Mouse (Mus musculus) spleen, adult 2 months (tissue): Measurements from ENCODE around the gene Sema3g. TPM values are rescaled to one million over a fixed set of nuclear protein-coding genes. Genes with fewer than 3 reads are reported as not detected.

ENCODE experiments used
- DNase-seq, 2 experiments: peaks; one replicate each; pipeline versions ENCODE4 v3.0.0 to v3.0.0-alpha.2; 2012 to 2021; ENCODE audit warnings: low spot score in 2 of 2, low read depth in 1 of 2
- H3K27ac ChIP-seq: fragments of 200-500 bp; 2 replicates; pipeline ENCODE4 v1.5.1; 2012; ENCODE audit warnings: low read length, inconsistent platforms; ENCODE audit not compliant: insufficient read depth
- H3K27me3 ChIP-seq: fragments of 200-500 bp; 2 replicates; pipeline ENCODE4 v1.6.1; 2012; ENCODE audit warnings: mild to moderate bottlenecking, moderate library complexity, low read length, inconsistent platforms; ENCODE audit not compliant: control insufficient read depth, insufficient read depth
- H3K36me3 ChIP-seq: fragments of 200-500 bp; 2 replicates; pipeline ENCODE4 v1.6.1; 2012; ENCODE audit warnings: mild to moderate bottlenecking, low read length, inconsistent platforms; ENCODE audit not compliant: control insufficient read depth, insufficient read depth
- H3K4me1 ChIP-seq: fragments of 200-500 bp; 2 replicates; pipeline ENCODE4 v1.6.1; 2011; ENCODE audit warnings: inconsistent platforms; ENCODE audit not compliant: control insufficient read depth, insufficient read depth, insufficient read length
- H3K4me3 ChIP-seq: fragments of 200-500 bp; 2 replicates; pipeline ENCODE4 v1.5.1; 2011; ENCODE audit warnings: mild to moderate bottlenecking, inconsistent platforms; ENCODE audit not compliant: insufficient read depth, insufficient read length; ENCODE audit errors: extremely low read depth
- CTCF ChIP-seq: fragments of 200-500 bp; IDR thresholded peaks from 2 replicates; pipeline ENCODE4 v1.5.1; 2011; ENCODE audit warnings: mild to moderate bottlenecking, inconsistent platforms; ENCODE audit not compliant: insufficient read depth, insufficient read length, insufficient replicate concordance; ENCODE audit errors: extremely low read depth
- POLR2A ChIP-seq: fragments of 200-500 bp; IDR thresholded peaks from 2 replicates; pipeline ENCODE4 v1.6.1; 2011; ENCODE audit warnings: low read depth, low read length, inconsistent platforms
- WGBS: fragments of 180-500 bp; shearing (Covaris S2); methylation state at CpG from one replicate; pipeline ENCODE4 v1.1.7; 2018; 5-methylcytosine and 5-hydroxymethylcytosine counted together
- polyA plus RNA-seq: library from polyadenylated mRNA; depleted of rRNA; stranded (reverse); fragments of >200 nt; gene quantifications from 2 replicates; pipeline ENCODE4 v1.2.3, GENCODE M21; 2012

Sema3g gene
- polyA plus RNA-seq, 1 experiment: 4.3 TPM

DNA sequence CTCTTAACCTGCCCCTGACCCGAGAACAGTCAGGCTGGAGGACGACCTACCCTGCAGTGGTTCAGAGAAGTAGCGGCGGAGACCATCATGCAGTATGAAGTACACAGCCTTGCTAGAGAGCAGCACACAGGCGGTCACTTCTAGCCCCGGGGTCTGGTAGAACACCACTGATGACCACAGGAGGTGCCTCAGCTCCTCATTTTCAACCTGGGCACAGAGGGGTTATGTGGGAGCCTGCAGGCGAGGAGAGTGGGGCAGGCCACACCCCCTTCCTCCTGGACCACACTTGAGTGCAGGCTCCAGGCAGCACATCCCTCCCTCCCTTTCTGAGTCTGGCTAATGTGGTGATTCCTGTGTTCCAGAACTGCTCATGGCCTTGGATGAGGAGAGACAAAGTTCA lies 44.1 kb upstream of the Sema3g start:
- Histone ChIP-seq H3K36me3 (peaks cover 61% of the 10 kb centered on the region), H3K27me3 (no peaks in the 10 kb centered on the region), H3K4me1 (no peaks in the 10 kb centered on the region), H3K4me3 (no peak overlapping the region), H3K27ac (no peak overlapping the region)
- DNase-seq: no peak
- WGBS: 94% methylated on average over 7 of the region's 7 CpGs
- TF ChIP-seq CTCF: no peak
- no peak for TF ChIP-seq POLR2A

DNA sequence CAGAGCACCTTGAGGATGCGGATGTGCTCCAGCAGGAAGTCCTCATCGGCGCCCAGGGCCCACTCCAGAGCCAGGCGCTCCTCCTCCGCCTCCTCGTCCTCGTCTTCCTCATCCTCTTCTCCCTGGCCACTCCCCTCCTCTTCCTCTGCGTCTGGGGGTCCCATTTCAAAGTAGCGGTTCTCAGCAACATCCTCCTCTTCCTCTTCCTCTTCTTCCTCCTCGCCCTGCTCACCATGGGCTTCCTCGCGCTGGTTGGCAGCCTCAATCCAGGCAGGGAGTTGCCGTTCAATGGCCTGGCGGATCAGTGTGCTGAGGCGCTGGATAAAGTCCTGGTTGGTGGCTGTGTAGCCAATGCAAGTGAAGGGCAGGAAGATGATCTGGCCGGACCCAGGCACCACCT lies 40.4 kb upstream of the Sema3g start:
- Histone ChIP-seq H3K4me3 (no peak overlapping the region), H3K36me3 (peaks cover 68% of the 10 kb centered on the region), H3K4me1 (no peaks in the 10 kb centered on the region), H3K27ac (no peak overlapping the region), H3K27me3 (no peaks in the 10 kb centered on the region)
- 86% methylated on average over 16 of the region's 16 CpGs for WGBS
- no peak for DNase-seq
- TF ChIP-seq CTCF: no peak
- TF ChIP-seq POLR2A: no peak

DNA sequence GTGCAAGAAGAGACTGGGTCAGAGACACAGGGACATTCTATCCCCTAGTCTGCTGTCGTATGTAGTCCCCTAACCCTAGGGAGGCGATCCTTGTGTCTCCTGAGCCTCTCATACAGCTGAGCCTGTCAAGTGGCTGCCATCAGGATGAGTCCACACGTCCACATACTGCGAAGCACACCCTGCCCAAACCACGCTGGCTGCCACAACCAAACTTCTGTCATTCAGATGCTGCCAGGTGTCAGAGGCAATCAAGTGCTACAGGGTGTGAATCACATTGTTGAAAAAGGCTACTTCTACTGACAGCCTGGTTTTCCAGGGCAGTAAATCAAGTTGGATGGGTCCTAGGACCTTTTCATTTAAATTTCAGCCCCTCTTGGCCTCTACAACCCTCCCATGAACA lies 39.9 kb upstream of the Sema3g start:
- no peak overlapping the region for H3K4me3 ChIP-seq
- no peaks in the 10 kb centered on the region for H3K4me1 ChIP-seq
- H3K27ac ChIP-seq: no peak overlapping the region
- peaks cover 67% of the 10 kb centered on the region for H3K36me3 ChIP-seq
- DNase-seq: no peak
- TF ChIP-seq POLR2A: no peak
- no peak for TF ChIP-seq CTCF
- no peaks in the 10 kb centered on the region for H3K27me3 ChIP-seq
- WGBS: 94% methylated on average over 5 of the region's 5 CpGs

DNA sequence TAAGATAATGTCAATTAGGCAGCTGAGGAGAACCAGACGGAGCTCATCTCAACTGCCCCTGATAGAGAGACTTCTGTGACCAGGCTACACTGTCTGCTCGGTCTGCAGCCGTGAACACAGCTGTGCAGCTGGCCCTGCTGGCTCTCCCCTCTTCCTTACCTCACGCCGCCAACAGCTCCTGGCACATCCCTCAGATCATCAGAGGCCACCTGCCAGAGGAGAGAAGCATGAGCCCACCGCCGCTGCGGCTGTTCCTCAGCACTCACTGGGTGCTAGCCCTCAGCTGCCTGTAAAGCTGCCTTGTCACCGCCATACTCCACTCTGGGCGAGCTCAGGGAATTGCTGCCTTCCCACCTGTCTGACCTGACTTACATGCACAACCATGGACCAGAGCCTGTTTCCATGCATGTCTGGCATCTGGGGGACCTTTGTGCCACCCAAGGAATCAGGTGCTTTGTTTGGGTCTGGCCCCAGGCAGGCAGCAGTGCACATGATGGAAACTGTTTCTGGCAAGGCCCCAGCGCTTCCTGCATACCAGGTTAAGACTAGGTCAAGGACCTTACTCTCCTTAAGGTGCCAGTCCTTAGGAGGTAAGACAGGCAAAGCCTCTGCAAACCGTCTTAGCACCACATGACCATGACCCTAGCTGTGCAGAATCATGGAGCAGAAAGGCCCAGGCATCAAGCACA lies 37.8 kb upstream of the Sema3g start:
- WGBS: 95% methylated on average over 12 of the region's 12 CpGs
- Histone ChIP-seq H3K4me1 (peaks cover 3% of the 10 kb centered on the region; the same call in 1 of the 2 replicates), H3K27me3 (no peaks in the 10 kb centered on the region), H3K27ac (no peak overlapping the region), H3K36me3 (peaks cover 65% of the 10 kb centered on the region), H3K4me3 (no peak overlapping the region)
- TF ChIP-seq CTCF (no peak), POLR2A (no peak)
- DNase-seq: no peak

DNA sequence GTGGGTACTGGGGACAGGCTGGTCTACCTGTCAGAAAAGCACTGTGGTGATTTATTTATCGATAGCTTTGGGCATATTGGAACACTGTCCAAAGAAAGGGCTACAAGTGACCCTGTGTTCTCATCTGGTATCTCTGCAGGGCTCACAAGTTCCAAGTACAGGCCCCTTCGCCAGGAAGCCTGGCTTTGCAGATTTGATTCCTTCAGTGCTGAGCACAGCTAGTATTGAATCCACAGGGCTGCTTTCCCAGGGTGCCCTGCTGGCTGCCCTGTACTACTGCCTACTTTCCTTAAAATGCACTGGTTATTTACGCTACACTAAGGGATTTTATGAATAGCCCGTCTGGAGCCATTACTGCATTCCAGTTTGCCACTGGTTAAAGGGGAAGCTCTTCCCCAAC lies 36.1 kb upstream of the Sema3g start:
- no peak overlapping the region for H3K4me3 ChIP-seq
- DNase-seq: no peak
- H3K4me1 ChIP-seq: peaks cover 3% of the 10 kb centered on the region; the same call in 1 of the 2 replicates
- WGBS: 95% methylated on average over 4 of the region's 4 CpGs
- TF ChIP-seq CTCF (no peak), POLR2A (no peak)
- no peak overlapping the region for H3K27ac ChIP-seq
- H3K27me3 ChIP-seq: no peaks in the 10 kb centered on the region
- H3K36me3 ChIP-seq: peaks cover 65% of the 10 kb centered on the region

DNA sequence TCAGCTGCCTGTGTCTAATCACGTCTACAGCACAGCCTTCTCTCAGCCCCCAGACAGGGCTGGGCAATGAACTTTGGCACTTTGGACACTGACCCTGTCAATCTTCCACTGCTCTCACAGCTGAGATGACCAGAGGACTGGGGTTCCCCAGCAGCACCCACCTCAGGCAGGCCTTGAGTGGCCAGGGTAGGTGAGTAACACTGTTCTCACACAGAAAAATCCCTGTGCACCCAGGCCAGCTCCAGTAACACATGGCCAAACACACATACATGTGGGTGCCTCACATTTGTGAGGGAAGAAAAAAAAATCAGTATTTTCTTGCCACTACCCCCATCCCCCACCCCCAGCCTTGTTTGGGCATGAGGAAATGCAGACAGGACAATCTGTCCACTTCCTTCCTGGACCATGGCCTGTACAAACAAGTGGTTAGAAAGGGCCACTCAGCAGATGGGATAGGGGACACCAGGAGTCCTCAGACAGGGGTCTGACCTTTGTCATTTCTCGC lies 34.8 kb upstream of the Sema3g start:
- TF ChIP-seq POLR2A (no peak), CTCF (no peak)
- Histone ChIP-seq H3K4me1 (peaks cover 3% of the 10 kb centered on the region; the same call in 1 of the 2 replicates), H3K27me3 (no peaks in the 10 kb centered on the region), H3K4me3 (no peak overlapping the region), H3K27ac (peak overlapping the region; percentile 52; the same call in 1 of the 2 replicates), H3K36me3 (peaks cover 63% of the 10 kb centered on the region)
- no peak for DNase-seq
- whole genome bisulfite sequencing: 87% methylated on average over 2 of the region's 2 CpGs

DNA sequence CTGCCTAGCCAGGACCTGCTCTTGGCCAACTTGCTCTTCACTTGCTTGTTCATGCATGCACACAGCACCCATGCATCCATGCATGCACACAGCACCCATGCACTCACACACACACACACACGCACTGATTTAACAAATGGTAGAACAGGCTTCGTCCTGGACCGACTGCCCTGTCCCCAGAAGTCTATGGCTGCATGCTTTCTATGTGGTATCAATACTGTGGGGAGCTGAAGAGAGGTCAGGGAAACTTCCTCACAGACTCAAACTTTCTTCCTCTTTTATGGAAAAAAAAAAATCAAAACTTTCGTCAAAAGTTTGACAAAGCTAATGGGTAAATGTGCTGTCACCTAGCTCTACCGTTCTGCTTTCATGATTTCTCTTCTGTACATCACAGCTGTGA lies 34.1 kb upstream of the Sema3g start:
- 60% methylated on average over 5 of the region's 5 CpGs for WGBS
- no peak for DNase-seq
- Histone ChIP-seq H3K4me3 (no peak overlapping the region), H3K36me3 (peaks cover 65% of the 10 kb centered on the region), H3K27me3 (no peaks in the 10 kb centered on the region), H3K27ac (peak overlapping the region; percentile 52), H3K4me1 (peaks cover 3% of the 10 kb centered on the region; the same call in 1 of the 2 replicates)
- TF ChIP-seq POLR2A (no peak), CTCF (no peak)
